Mouse (Mus musculus) liver, embryonic 14.5 days (tissue): ENCODE data around the gene Ank2.
"Not testable (repeated sequence)": the region's sequence is repeated elsewhere in the genome, so short reads cannot be mapped to it uniquely, and the experiment has no call there.

ENCODE experiments used
- CTCF ChIP-seq: IDR thresholded peaks from 2 replicates; pipeline ENCODE4 v1.5.1; 2016; ENCODE audit warnings: antibody characterized with exemption, low read depth, control low read depth
- EP300 ChIP-seq: IDR thresholded peaks from 2 replicates; pipeline ENCODE4 v1.6.1; 2016; ENCODE audit warnings: antibody characterized with exemption, low read depth

- TF ChIP-seq CTCF, EP300: not testable (repeated sequence)
Measured at GRCm38 (mm10) chr3:127400468-127400867, 98.7 kb downstream of the Ank2 start.
